9 mouse cellular contexts compared by ENCODE assay signal in genomic region chr9:112454706-112455105, GRCm38 (mm10).
A peak's percentile ranks its signal among the peaks of the same experiment; 100 is the strongest.
DNase-seq lines count a peak whose midpoint lies in the region; ATAC-seq and TF ChIP-seq lines count a peak whose summit lies in the region.
"Had no signal": no experiment of that assay in that cellular context is flagged by ENCODE, and none has a peak within 500 bp of the region (broad histone marks: within the 10 kb centered on the region; RNA-seq: fewer than 3 reads in every experiment).

No protein-coding gene starts in this region.

- no peak overlapping the region for H3K27ac ChIP-seq in embryonic facial prominence, embryonic 11.5 days (replicated peaks; ENCODE audit: low read depth, low read length)
- peak overlapping the region; percentile 61 for H3K27ac ChIP-seq in midbrain, embryonic 16.5 days (ENCODE audit: low read length)
- no peak overlapping the region for H3K27ac ChIP-seq in gastrocnemius, adult 2 months
- H3K27ac ChIP-seq: neural tube, embryonic 13.5 days had no signal

- no peaks in the 10 kb centered on the region for H3K27me3 ChIP-seq in embryonic facial prominence, embryonic 11.5 days (ENCODE audit: control insufficient read depth, insufficient read depth, low read length)
- no peaks in the 10 kb centered on the region for H3K27me3 ChIP-seq in midbrain, embryonic 16.5 days (ENCODE audit: control insufficient read depth, insufficient read depth, low read depth, low read length)
- H3K27me3 ChIP-seq: neural tube, embryonic 13.5 days had no signal

- H3K36me3 ChIP-seq in embryonic facial prominence, embryonic 11.5 days (replicated peaks; ENCODE audit: control insufficient read depth, insufficient read depth, low read depth, low read length), result no peaks in the 10 kb centered on the region
- H3K36me3 ChIP-seq in midbrain, embryonic 16.5 days (ENCODE audit: control insufficient read depth, insufficient read depth, low read length), result no peaks in the 10 kb centered on the region
- H3K36me3 ChIP-seq: neural tube, embryonic 13.5 days had no signal

- no peaks in the 10 kb centered on the region for H3K9me3 ChIP-seq in embryonic facial prominence, embryonic 11.5 days (replicated peaks; ENCODE audit: control insufficient read depth, low read length)
- no peaks in the 10 kb centered on the region for H3K9me3 ChIP-seq in midbrain, embryonic 16.5 days (replicated peaks; ENCODE audit: control insufficient read depth, low read length, poor library complexity, severe bottlenecking)
- H3K9me3 ChIP-seq: neural tube, embryonic 13.5 days had no signal

- H3K9ac ChIP-seq in embryonic facial prominence, embryonic 11.5 days (replicated peaks; ENCODE audit: low read length), result no peak overlapping the region
- H3K9ac ChIP-seq in midbrain, embryonic 16.5 days (ENCODE audit: low read depth, low read length), result no peak overlapping the region
- H3K9ac ChIP-seq: neural tube, embryonic 13.5 days had no signal

- TF ChIP-seq CTCF in gastrocnemius, adult 2 months (IDR thresholded peaks at IDR 0.05), result no peak

- no peak overlapping the region for H3K4me2 ChIP-seq in embryonic facial prominence, embryonic 11.5 days (ENCODE audit: low read depth, low read length)
- no peak overlapping the region for H3K4me2 ChIP-seq in midbrain, embryonic 16.5 days (ENCODE audit: low read length)
- H3K4me2 ChIP-seq: neural tube, embryonic 13.5 days had no signal

- intact Hi-C loops in gastrocnemius, adult 2 months (cut with DNase I), result no loop called here
- intact Hi-C loops in gastrocnemius, postnatal 14 days (cut with DNase I; ENCODE audit: low total_unique reads), result no loop called here

- H3K4me3 ChIP-seq in embryonic facial prominence, embryonic 11.5 days (ENCODE audit: low read depth, low read length), result no peak overlapping the region
- H3K4me3 ChIP-seq in midbrain, embryonic 16.5 days (ENCODE audit: low read depth, low read length), result no peak overlapping the region
- H3K4me3 ChIP-seq in gastrocnemius, adult 2 months, result no peak overlapping the region
- H3K4me3 ChIP-seq: neural tube, embryonic 13.5 days had no signal

- ATAC-seq in embryonic facial prominence, embryonic 11.5 days (replicated peaks; ENCODE audit: insufficient number of reproducible peaks, low FRiP score, low TSS enrichment, low read depth), result no peak
- ATAC-seq in midbrain, embryonic 16.5 days, result peak; percentile 58

- peak; percentile 1 for DNase-seq in adrenal gland, adult 2 months
- DNase-seq in adrenal gland, postnatal 10 days, result no peak
- DNase-seq in embryonic facial prominence, embryonic 11.5 days (ENCODE audit: low spot score), result peak; percentile 13
- DNase-seq in kidney, postnatal 36 days, result peak; percentile 56 to 72
- DNase-seq in gastrocnemius, adult 2 months, result no peak
- DNase-seq in gastrocnemius, postnatal 10 days, result no peak
- DNase-seq in gastrocnemius, postnatal 14 days, result no peak

- 33% methylated on average over 6 of the region's 6 CpGs for WGBS in embryonic facial prominence, embryonic 11.5 days
- 40% methylated on average over 6 of the region's 6 CpGs for WGBS in midbrain, embryonic 16.5 days

- H3K4me1 ChIP-seq in embryonic facial prominence, embryonic 11.5 days (ENCODE audit: control insufficient read depth, insufficient read depth, low read length), result no peaks in the 10 kb centered on the region
- H3K4me1 ChIP-seq in midbrain, embryonic 16.5 days (ENCODE audit: control insufficient read depth, insufficient read depth, low read length), result peaks cover 8% of the 10 kb centered on the region

Comparison
In these comparisons a context has a peak if more than half of its experiments do, and no peak if none do; other contexts are left out.
1. DNase-seq: peak in adrenal gland, adult 2 months (single experiment), embryonic facial prominence, embryonic 11.5 days (single experiment) and kidney, postnatal 36 days (2 of 2); none in adrenal gland, postnatal 10 days (single experiment), gastrocnemius, adult 2 months (single experiment), gastrocnemius, postnatal 10 days (single experiment) and gastrocnemius, postnatal 14 days (single experiment).